Mouse (Mus musculus) kidney, adult 11 months (tissue): Measurements from ENCODE around the gene Olfr1220.

Source experiments
- DNase-seq: peaks from one replicate; pipeline ENCODE4 v3.0.0; 2022

The Olfr1220 gene

GRCm38 (mm10) chr2:89106735-89107134 lies at the start of gene Olfr1220:
Olfr1220 (minus strand) TSS chr2:89106835.
- DNase-seq, result no peak

GRCm38 (mm10) chr2:89151460-89151859 lies 44.8 kb upstream of the Olfr1220 start, which contains the start of gene Olfr1223:
Olfr1223 (minus strand) TSS chr2:89151560.
- no peak for DNase-seq

- no peak for DNase-seq
Measured at GRCm38 (mm10) chr2:89132954-89133353, 26.3 kb upstream of the Olfr1220 start, which contains the start of gene Olfr1222. Olfr1222 (minus strand) TSS chr2:89133054.

GRCm38 (mm10) chr2:89117183-89117582 lies 10.5 kb upstream of the Olfr1220 start, which contains the start of gene Olfr1221:
Olfr1221 (minus strand) TSS chr2:89117283.
- no peak for DNase-seq

- DNase-seq, result no peak
Measured at GRCm38 (mm10) chr2:89105651-89106050, 984 bp downstream of the Olfr1220 start.

- DNase-seq, result no peak
Measured at GRCm38 (mm10) chr2:89093848-89094247, 12.8 kb downstream of the Olfr1220 start.

- DNase-seq, result no peak
Measured at GRCm38 (mm10) chr2:89083413-89083812, 23.2 kb downstream of the Olfr1220 start, which contains the start of gene Olfr1219. Olfr1219 (minus strand) TSS chr2:89083513.

- DNase-seq, result no peak
Measured at GRCm38 (mm10) chr2:89081487-89081886, 25.1 kb downstream of the Olfr1220 start.

GRCm38 (mm10) chr2:89061087-89061486 lies 45.5 kb downstream of the Olfr1220 start, which contains the start of gene Olfr1218:
Olfr1218 (minus strand) TSS chr2:89061187.
- no peak for DNase-seq
